Mouse (Mus musculus): ENCODE results near the gene Gm5346. TPM values are rescaled to one million over a fixed set of nuclear protein-coding genes. Genes with fewer than 3 reads are reported as not detected.

Gene Gm5346
- 12.4 TPM for polyA plus RNA-seq (2014; fragmentation: Illumina TruSeq; extraction: RNeasy Lipid Tissue Mini Kit (QIAGEN cat#74804); ENCODE audit: low read depth, low replicate concordance)

DNA sequence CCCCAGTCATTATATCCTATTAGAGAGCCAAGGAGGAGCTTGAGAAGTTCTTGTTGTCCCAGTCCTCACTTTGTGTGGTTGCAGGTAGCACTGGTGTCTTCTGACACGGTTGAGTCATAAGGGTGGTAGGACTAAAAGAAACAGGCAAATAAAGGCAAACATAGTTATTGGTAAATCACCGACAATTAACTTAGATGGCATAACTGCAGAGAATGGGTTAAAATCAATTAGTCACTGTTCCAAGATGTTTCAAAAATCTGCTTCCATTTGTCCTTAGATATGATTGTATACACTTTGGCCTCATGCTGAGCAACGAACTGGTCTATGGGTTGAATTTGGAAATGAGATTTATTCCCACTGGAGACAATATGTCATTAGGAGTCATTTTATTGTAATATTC is at the start of gene Gm5346:
Gene Gm5346, minus strand, starts transcription at position 101 of the 400 bp plus-strand sequence.

DNA sequence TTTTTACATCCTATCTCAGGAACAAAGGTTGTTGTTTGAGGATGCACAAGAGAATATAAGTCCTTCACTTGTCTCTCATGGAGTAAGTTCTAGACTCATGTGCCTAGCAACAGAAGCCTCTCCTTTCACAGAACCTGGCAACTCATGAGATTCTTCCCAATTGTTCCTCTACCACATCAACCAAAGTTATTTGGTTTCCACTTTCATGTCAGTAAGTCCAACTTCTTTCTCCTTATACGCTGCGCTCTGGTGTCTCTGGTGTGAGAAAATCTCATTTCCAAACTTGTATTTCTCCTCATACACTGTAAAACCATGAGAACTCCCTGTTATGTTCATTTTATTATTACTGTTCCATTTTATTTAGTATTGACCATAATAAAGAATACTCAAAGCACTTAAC is 50.5 kb downstream of the Gm5346 start, which contains the start of gene Adam26a:
Gene Adam26a, minus strand, starts transcription at position 101 of the 400 bp plus-strand sequence.

Other genes with a start within 250 kb of the Gm5346 start
- gene Adam26b, start 99.2 kb downstream of the Gm5346 start, polyA plus RNA-seq (2014; fragmentation: Illumina TruSeq; extraction: RNeasy Lipid Tissue Mini Kit (QIAGEN cat#74804); ENCODE audit: low read depth, low replicate concordance): 37.9 TPM
- 170 TPM for gene Adam26a, start 50.6 kb downstream of the Gm5346 start, polyA plus RNA-seq (2014; fragmentation: Illumina TruSeq; extraction: RNeasy Lipid Tissue Mini Kit (QIAGEN cat#74804); ENCODE audit: low read depth, low replicate concordance)
- 49.1 TPM for gene Adam34, start 82.8 kb upstream of the Gm5346 start, polyA plus RNA-seq (2014; fragmentation: Illumina TruSeq; extraction: RNeasy Lipid Tissue Mini Kit (QIAGEN cat#74804); ENCODE audit: low read depth, low replicate concordance)